Comparison of ENCODE assay signal across 13 mouse cellular contexts in the genomic region with DNA sequence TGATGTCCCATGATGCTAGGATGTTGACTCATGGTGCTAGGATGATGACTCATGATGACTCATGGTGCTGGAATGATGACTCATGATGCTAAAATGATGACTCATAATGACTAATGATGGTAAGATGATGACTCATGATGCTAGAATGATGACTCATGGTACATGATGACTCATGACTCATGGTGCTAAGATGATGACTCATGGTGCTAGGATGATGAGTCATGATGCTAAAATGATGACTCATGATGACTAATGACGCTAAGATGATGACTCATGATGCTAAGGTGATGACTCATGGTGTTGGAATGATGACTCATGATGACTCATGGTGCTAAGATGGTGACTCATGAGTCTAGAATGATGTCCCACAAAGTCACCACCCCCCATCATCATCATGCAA.
DNase-seq lines count a peak whose midpoint lies in the region; ATAC-seq and TF ChIP-seq lines count a peak whose summit lies in the region.
"Had no signal": no experiment of that assay in that cellular context is flagged by ENCODE, and none has a peak within 500 bp of the region (broad histone marks: within the 10 kb centered on the region; RNA-seq: fewer than 3 reads in every experiment).

No protein-coding gene starts in this region.

- WGBS in heart, embryonic 13.5 days, result 77% methylated on average over 1 of the region's 1 CpGs
- WGBS in heart, embryonic 10.5 days, result 80% methylated on average over 1 of the region's 1 CpGs
- 79% methylated on average over 1 of the region's 1 CpGs for WGBS in midbrain, embryonic 15.5 days

- peaks cover 4% of the 10 kb centered on the region; the same call in 1 of the 2 replicates for H3K9me3 ChIP-seq in heart, embryonic 13.5 days
- H3K9me3 ChIP-seq in heart, embryonic 10.5 days, result no peaks in the 10 kb centered on the region
- no peaks in the 10 kb centered on the region for H3K9me3 ChIP-seq in midbrain, embryonic 15.5 days
- H3K9me3 ChIP-seq: embryonic facial prominence, embryonic 15.5 days; intestine, embryonic 15.5 days; limb, embryonic 10.5 days had no signal

- no peak for TF ChIP-seq CTCF in layer of hippocampus, adult 2 months (conservative IDR thresholded peaks at IDR 0.05)

- no peaks in the 10 kb centered on the region for H3K36me3 ChIP-seq in heart, embryonic 13.5 days
- H3K36me3 ChIP-seq in heart, embryonic 10.5 days, result no peaks in the 10 kb centered on the region
- no peaks in the 10 kb centered on the region for H3K36me3 ChIP-seq in midbrain, embryonic 15.5 days (replicated peaks)
- H3K36me3 ChIP-seq: embryonic facial prominence, embryonic 15.5 days; intestine, embryonic 15.5 days; limb, embryonic 10.5 days had no signal

- H3K27ac ChIP-seq in heart, embryonic 13.5 days (replicated peaks), result peak overlapping the region; percentile 65; the same call in 1 of the 2 replicates
- H3K27ac ChIP-seq in heart, embryonic 10.5 days, result no peak overlapping the region
- no peak overlapping the region for H3K27ac ChIP-seq in midbrain, embryonic 15.5 days
- no peak overlapping the region for H3K27ac ChIP-seq in layer of hippocampus, adult 2 months
- H3K27ac ChIP-seq: embryonic facial prominence, embryonic 15.5 days; intestine, embryonic 15.5 days; limb, embryonic 10.5 days had no signal

- no peak overlapping the region for H3K9ac ChIP-seq in heart, embryonic 13.5 days
- no peak overlapping the region for H3K9ac ChIP-seq in midbrain, embryonic 15.5 days
- H3K9ac ChIP-seq: embryonic facial prominence, embryonic 15.5 days; intestine, embryonic 15.5 days had no signal

- DNase-seq in heart, embryonic 10.5 days (ENCODE audit: low spot score), result no peak
- DNase-seq in CD4-positive helper T cell, adult 2 months (ENCODE audit: low read depth, low spot score), result peak; percentile 81
- DNase-seq in thymus, postnatal 14 days, result no peak
- no peak for DNase-seq in layer of hippocampus, adult 2 months (ENCODE audit: low spot score in 2 of 2)
- DNase-seq: adrenal gland, postnatal 10 days; thymus, adult 18-20 months had no signal

- no peak for ATAC-seq in heart, embryonic 13.5 days (ENCODE audit: extremely low read depth, insufficient number of reproducible peaks, low FRiP score, low TSS enrichment)
- ATAC-seq in activated CD4-positive, CD25-positive, alpha-beta regulatory T cell, adult 4 months, result peak; percentile 36
- ATAC-seq in inflammation-experienced regulatory T-cells, adult 6 months, result peak; percentile 72
- no peak for ATAC-seq in midbrain, embryonic 15.5 days (replicated peaks)
- ATAC-seq: intestine, embryonic 15.5 days had no signal

- peaks cover 57% of the 10 kb centered on the region for H3K4me1 ChIP-seq in heart, embryonic 13.5 days
- peaks cover 32% of the 10 kb centered on the region for H3K4me1 ChIP-seq in heart, embryonic 10.5 days
- peaks cover 5% of the 10 kb centered on the region for H3K4me1 ChIP-seq in midbrain, embryonic 15.5 days
- H3K4me1 ChIP-seq: intestine, embryonic 15.5 days; limb, embryonic 10.5 days had no signal

- H3K4me3 ChIP-seq in heart, embryonic 13.5 days, result no peak overlapping the region
- H3K4me3 ChIP-seq in heart, embryonic 10.5 days, result no peak overlapping the region
- H3K4me3 ChIP-seq in midbrain, embryonic 15.5 days, result no peak overlapping the region
- H3K4me3 ChIP-seq in layer of hippocampus, adult 2 months, result no peak overlapping the region
- H3K4me3 ChIP-seq: embryonic facial prominence, embryonic 15.5 days; intestine, embryonic 15.5 days; limb, embryonic 10.5 days had no signal

- no peak overlapping the region for H3K4me2 ChIP-seq in heart, embryonic 13.5 days
- no peak overlapping the region for H3K4me2 ChIP-seq in midbrain, embryonic 15.5 days
- H3K4me2 ChIP-seq: embryonic facial prominence, embryonic 15.5 days; intestine, embryonic 15.5 days had no signal

- no peaks in the 10 kb centered on the region for H3K27me3 ChIP-seq in heart, embryonic 13.5 days (replicated peaks)
- no peaks in the 10 kb centered on the region for H3K27me3 ChIP-seq in heart, embryonic 10.5 days (ENCODE audit: insufficient read depth, poor library complexity, severe bottlenecking)
- no peaks in the 10 kb centered on the region for H3K27me3 ChIP-seq in midbrain, embryonic 15.5 days (replicated peaks)
- H3K27me3 ChIP-seq: embryonic facial prominence, embryonic 15.5 days; intestine, embryonic 15.5 days had no signal

Comparison
In these comparisons a context has a peak if more than half of its experiments do, and no peak if none do; other contexts are left out.
1. ATAC-seq: peak in activated CD4-positive, CD25-positive, alpha-beta regulatory T cell, adult 4 months (single experiment) and inflammation-experienced regulatory T-cells, adult 6 months (single experiment); none in heart, embryonic 13.5 days (single experiment) and midbrain, embryonic 15.5 days (single experiment).